Mouse (Mus musculus) neural tube, embryonic 11.5 days (tissue): ENCODE measurements around the gene Ruvbl2. TPM values are rescaled to one million over a fixed set of nuclear protein-coding genes. Genes with fewer than 3 reads are reported as not detected.
"Not testable (repeated sequence)": the region's sequence is repeated elsewhere in the genome, so short reads cannot be mapped to it uniquely, and the experiment has no call there.

Experiments
- ATAC-seq: fragments of 200-750 bp; cut with Nextera tagmentation; 2 replicates; pipeline ENCODE4 v1.8.0; 2017; ENCODE audit warnings: moderate number of reproducible peaks, mild to moderate bottlenecking, moderate TSS enrichment, moderate library complexity; ENCODE audit not compliant: insufficient read depth, low FRiP score, low TSS enrichment
- DNase-seq: peaks from one replicate; pipeline ENCODE4 v3.0.0-alpha.2; 2015; ENCODE audit warnings: low spot score
- H3K27ac ChIP-seq: fragments of 300-500 bp; sonication (generic); 2 replicates; pipeline ENCODE4 v1.5.1; 2014; ENCODE audit warnings: low read depth, mild to moderate bottlenecking, low read length
- H3K27me3 ChIP-seq: fragments of 300-500 bp; sonication (generic); 2 replicates; pipeline ENCODE4 v1.6.1; 2014; ENCODE audit warnings: mild to moderate bottlenecking, low read length, mixed read lengths; ENCODE audit not compliant: control insufficient read depth, insufficient read depth
- H3K36me3 ChIP-seq: fragments of 300-500 bp; sonication (generic); 2 replicates; pipeline ENCODE4 v1.6.1; 2014; ENCODE audit warnings: mild to moderate bottlenecking, low read length, moderate library complexity, mixed read lengths; ENCODE audit not compliant: control insufficient read depth, insufficient read depth
- H3K4me1 ChIP-seq: fragments of 300-500 bp; sonication (generic); 2 replicates; pipeline ENCODE4 v1.6.1; 2014; ENCODE audit warnings: low read length, mixed read lengths; ENCODE audit not compliant: control insufficient read depth, insufficient read depth
- H3K4me2 ChIP-seq: fragments of 300-500 bp; sonication (generic); 2 replicates; pipeline ENCODE4 v1.6.1; 2014; ENCODE audit warnings: low read depth, mild to moderate bottlenecking, moderate library complexity
- H3K4me3 ChIP-seq: fragments of 300-500 bp; sonication (generic); 2 replicates; pipeline ENCODE4 v1.5.1; 2014; ENCODE audit warnings: low read depth, low read length
- H3K9ac ChIP-seq: fragments of 300-500 bp; sonication (generic); 2 replicates; pipeline ENCODE4 v1.6.1; 2014; ENCODE audit warnings: mild to moderate bottlenecking, low read length
- H3K9me3 ChIP-seq: fragments of 300-500 bp; sonication (generic); 2 replicates; pipeline ENCODE4 v1.6.1; 2016; ENCODE audit warnings: low read length; ENCODE audit not compliant: control insufficient read depth
- WGBS: fragments of 180-500 bp; shearing (Covaris S2); extraction: QIAGEN DNeasy Blood & Tissue Kit; methylation state at CpG from one replicate; pipeline ENCODE4 v1.1.7; 2014; 5-methylcytosine and 5-hydroxymethylcytosine counted together
- polyA plus RNA-seq: library from polyadenylated mRNA; unstranded; fragments of >200 nt; fragmentation: Nextera tagmentation; extraction: Ambion mirVana; gene quantifications from 2 replicates; pipeline ENCODE4 v1.2.1, GENCODE M21; 2014

The Ruvbl2 gene
- polyA plus RNA-seq, 1 experiment from 2014 or later, result 172 TPM

DNA sequence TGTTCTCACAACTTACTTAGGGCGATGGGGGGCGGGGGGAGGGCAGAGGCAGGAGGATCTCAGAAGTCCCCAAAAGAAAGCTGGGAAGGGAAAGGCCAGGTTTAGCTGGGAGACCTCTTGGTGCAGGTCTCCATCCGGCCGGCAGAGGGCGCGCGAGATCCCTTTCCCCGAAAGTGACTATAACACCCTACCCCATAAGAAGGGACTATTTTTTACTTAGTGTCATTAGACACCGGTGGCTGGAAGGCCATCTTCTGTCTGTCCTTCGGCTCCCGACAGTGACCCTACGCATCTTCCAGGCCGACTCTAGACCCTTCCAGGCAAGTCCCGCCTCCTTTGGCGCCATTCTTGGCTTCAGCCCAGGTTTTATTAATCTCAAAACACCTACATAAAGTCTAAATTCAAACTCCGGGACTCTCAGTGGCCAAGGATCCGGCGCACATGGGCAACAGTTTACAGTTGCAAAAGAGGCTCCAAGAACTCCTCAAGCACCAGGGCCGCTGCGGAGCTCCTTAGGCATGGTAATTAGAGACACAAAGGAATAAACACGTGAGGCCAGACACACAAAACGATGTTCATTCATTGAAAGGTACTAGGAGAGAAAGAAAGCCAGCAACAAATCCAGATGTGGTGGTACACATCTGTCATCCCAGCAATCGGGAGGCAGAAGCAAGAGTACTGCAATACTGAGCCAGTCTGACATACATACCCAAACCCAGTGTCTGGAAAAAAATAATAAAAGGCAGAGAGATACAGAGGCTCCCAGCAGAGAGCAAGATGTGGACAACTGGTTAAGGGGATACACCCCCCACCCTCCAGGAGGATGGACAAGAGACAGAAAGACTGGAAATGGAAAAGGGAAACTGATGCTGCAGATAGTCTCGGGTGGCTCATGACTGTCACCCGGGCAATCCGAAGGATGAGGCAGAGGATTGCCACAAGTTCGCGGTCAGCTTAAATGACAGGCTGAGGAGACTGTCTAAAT, 32.5 kb downstream of the Ruvbl2 start, which contains the start of gene Kcna7:
Gene Kcna7 (plus strand): TSS at position 563 of the 985 bp plus-strand sequence.
- H3K4me1 ChIP-seq, result no peaks in the 10 kb centered on the region
- H3K36me3 ChIP-seq, result no peaks in the 10 kb centered on the region
- H3K27ac ChIP-seq, result no peak within 1 kb of the TSS
- peak within 1 kb of the TSS; percentile 32 for H3K4me2 ChIP-seq
- ATAC-seq (peak; percentile 38; the same call in 1 of the 2 replicates), DNase-seq (peak; percentile 63)
- peaks cover 54% of the 10 kb centered on the region for H3K27me3 ChIP-seq
- WGBS, result 14% methylated on average over 28 of the region's 28 CpGs
- H3K4me3 ChIP-seq, result peak within 1 kb of the TSS; percentile 30
- H3K9me3 ChIP-seq, result no peaks in the 10 kb centered on the region
- no peak within 1 kb of the TSS for H3K9ac ChIP-seq

GRCm38 (mm10) chr7:45403532-45404261, 34.2 kb downstream of the Ruvbl2 start:
- H3K9ac ChIP-seq, result no peak overlapping the region
- no peak overlapping the region for H3K27ac ChIP-seq
- H3K36me3 ChIP-seq, result no peaks in the 10 kb centered on the region
- WGBS, result 50% methylated on average over 6 of the region's 6 CpGs
- no peaks in the 10 kb centered on the region for H3K4me1 ChIP-seq
- no peak overlapping the region for H3K4me2 ChIP-seq
- H3K4me3 ChIP-seq, result no peak overlapping the region
- ATAC-seq, result no peak
- H3K27me3 ChIP-seq, result peaks cover 37% of the 10 kb centered on the region
- DNase-seq, result peak; percentile 69
- no peaks in the 10 kb centered on the region for H3K9me3 ChIP-seq

DNA sequence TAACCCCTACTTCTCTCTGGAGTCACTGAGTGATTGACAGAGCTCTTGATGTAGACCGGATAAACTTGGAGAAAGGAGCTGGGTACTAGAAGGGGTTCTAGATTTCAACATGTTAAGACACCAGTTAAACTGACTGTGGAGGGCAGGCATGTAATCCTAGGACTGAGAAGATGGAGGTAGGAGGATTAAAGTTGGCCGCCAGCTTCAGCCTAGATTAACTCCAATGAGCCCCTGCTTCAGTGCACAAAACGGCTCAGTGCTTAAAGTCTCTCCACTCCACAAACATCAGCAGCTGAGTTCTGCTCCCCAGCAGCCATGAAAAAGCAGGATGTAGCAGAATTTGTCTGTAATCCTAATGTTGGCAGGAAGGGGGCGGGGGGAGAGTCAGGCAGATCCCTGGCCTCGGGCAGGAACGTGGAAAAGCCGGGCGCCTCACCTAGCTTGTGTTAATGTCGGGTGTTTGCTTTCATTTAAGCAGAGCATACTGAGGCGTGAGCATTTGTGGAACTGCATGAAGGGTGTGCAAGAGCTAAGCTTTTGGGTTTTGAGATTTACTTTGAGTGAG, 36.3 kb downstream of the Ruvbl2 start:
- Histone ChIP-seq H3K9ac (no peak overlapping the region), H3K9me3 (no peaks in the 10 kb centered on the region), H3K4me1 (no peaks in the 10 kb centered on the region), H3K4me3 (no peak overlapping the region), H3K27me3 (peaks cover 16% of the 10 kb centered on the region), H3K27ac (no peak overlapping the region), H3K4me2 (no peak overlapping the region), H3K36me3 (no peaks in the 10 kb centered on the region)
- DNase-seq (no peak), ATAC-seq (no peak)
- WGBS, result 78% methylated on average over 10 of the region's 10 CpGs

- Histone ChIP-seq H3K4me1 (peaks cover 13% of the 10 kb centered on the region), H3K9ac (no peak overlapping the region), H3K27me3 (no peaks in the 10 kb centered on the region), H3K4me2 (no peak overlapping the region), H3K9me3 (no peaks in the 10 kb centered on the region), H3K4me3 (no peak overlapping the region), H3K27ac (no peak overlapping the region), H3K36me3 (no peaks in the 10 kb centered on the region)
- DNase-seq (no peak), ATAC-seq (no peak)
- WGBS, result 71% methylated on average over 2 of the region's 2 CpGs
Observed at GRCm38 (mm10) chr7:45396787-45397186, 41.1 kb downstream of the Ruvbl2 start.

GRCm38 (mm10) chr7:45396337-45396775, 41.5 kb downstream of the Ruvbl2 start:
- WGBS, result 8% methylated on average over 3 of the region's 3 CpGs
- Histone ChIP-seq H3K4me3 (peak overlapping the region; percentile 59), H3K4me1 (peaks cover 13% of the 10 kb centered on the region), H3K9ac (peak overlapping the region; percentile 41), H3K4me2 (peak overlapping the region; percentile 48; the same call in 1 of the 2 replicates)
- not testable (repeated sequence) for H3K27ac ChIP-seq, H3K9me3 ChIP-seq, H3K36me3 ChIP-seq, H3K27me3 ChIP-seq, DNase-seq
- peak; percentile 43; the same call in 1 of the 2 replicates for ATAC-seq

- H3K9me3 ChIP-seq, result no peaks in the 10 kb centered on the region
- under 1% methylated on average over 60 of the region's 60 CpGs for WGBS
Observed at GRCm38 (mm10) chr7:45395578-45396336, 42.1 kb downstream of the Ruvbl2 start, which contains the start of gene Snrnp70. Snrnp70 (minus strand) TSS chr7:45395742.

DNA sequence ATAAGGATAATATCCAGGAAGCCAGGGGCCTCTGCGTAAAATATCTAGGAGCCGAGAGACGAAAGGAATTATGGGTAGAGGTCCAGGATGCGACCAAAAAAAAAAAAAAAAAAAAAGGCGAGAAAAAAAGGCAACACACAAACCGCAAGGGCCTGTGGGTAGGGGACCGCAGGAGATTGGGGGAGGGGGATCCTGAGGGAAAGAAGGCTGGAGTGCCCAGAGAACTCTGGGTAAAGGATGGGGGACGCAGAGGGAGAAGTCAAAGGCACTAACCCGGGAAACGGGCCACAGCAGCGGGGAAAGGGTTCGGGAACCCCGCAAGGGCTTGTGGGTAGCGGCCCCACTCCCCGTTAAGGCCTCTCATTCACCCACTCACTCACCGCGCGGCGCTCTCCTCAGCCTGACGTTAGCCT, 42.8 kb downstream of the Ruvbl2 start:
- Histone ChIP-seq H3K9ac (peak overlapping the region; percentile 75), H3K27me3 (no peaks in the 10 kb centered on the region), H3K27ac (peak overlapping the region; percentile 94), H3K4me2 (peak overlapping the region; percentile 91), H3K36me3 (0 out of 2 replicates have a peak, but pooled peaks cover 5% of the 10 kb centered on the region), H3K4me1 (peaks cover 13% of the 10 kb centered on the region), H3K4me3 (peak overlapping the region; percentile 59), H3K9me3 (no peaks in the 10 kb centered on the region)
- under 1% methylated on average over 19 of the region's 20 CpGs for WGBS
- peak; percentile 84 for DNase-seq
- peak; percentile 69 for ATAC-seq

More at GRCm38 (mm10) chr7:45395578-45396336, 42.1 kb downstream of the Ruvbl2 start, which contains the start of gene Snrnp70:
- Histone ChIP-seq H3K4me1 (peaks cover 13% of the 10 kb centered on the region), H3K27me3 (no peaks in the 10 kb centered on the region), H3K4me3 (peak within 1 kb of the TSS; percentile 59), H3K27ac (peak within 1 kb of the TSS; percentile 94), H3K9ac (peak within 1 kb of the TSS; percentile 75), H3K36me3 (0 out of 2 replicates have a peak, but pooled peaks cover 3% of the 10 kb centered on the region), H3K4me2 (peak within 1 kb of the TSS; percentile 91)
- DNase-seq (peak; percentile 100), ATAC-seq (peak; percentile 95)
